Mouse (Mus musculus) erythroblast, embryonic 14.5 days (primary cell): ENCODE results near the gene Gm10840.
"Not testable (repeated sequence)": the region's sequence is repeated elsewhere in the genome, so short reads cannot be mapped to it uniquely, and the experiment has no call there.

ENCODE experiments used
- GATA1 ChIP-seq: IDR thresholded peaks from 2 replicates; pipeline ENCODE4 v1.6.1; 2012; ENCODE audit warnings: low read length, inconsistent platforms, mixed read lengths
- TAL1 ChIP-seq: IDR thresholded peaks from 3 replicates; pipeline ENCODE4 v1.6.1; 2012; ENCODE audit warnings: low read length, inconsistent platforms, mixed read lengths

- not testable (repeated sequence) for TF ChIP-seq GATA1, TAL1
Measured at GRCm38 (mm10) chr11:106199997-106200396, 39.3 kb downstream of the Gm10840 start.
